Mouse (Mus musculus): Measurements from ENCODE around the gene Man1b1.

- TF ChIP-seq GATA1 (IDR thresholded peaks at IDR 0.05; ENCODE audit: low read length) (no peak), TAL1 (IDR thresholded peaks at IDR 0.05; ENCODE audit: low read length) (no peak)
Observed at GRCm38 (mm10) chr2:25291184-25292053, 40.7 kb upstream of the Man1b1 start.
